12 mouse cellular contexts compared by ENCODE assay signal in genomic region chr6:81815248-81815961, GRCm38 (mm10).
DNase-seq lines count a peak whose midpoint lies in the region; ATAC-seq and TF ChIP-seq lines count a peak whose summit lies in the region.
"Had no signal": no experiment of that assay in that cellular context is flagged by ENCODE, and none has a peak within 500 bp of the region (broad histone marks: within the 10 kb centered on the region; RNA-seq: fewer than 3 reads in every experiment).

No protein-coding gene starts in this region.

- 70% methylated on average over 8 of the region's 8 CpGs for WGBS in intestine, postnatal 0 days
- WGBS in intestine, embryonic 16.5 days, result 71% methylated on average over 8 of the region's 8 CpGs

- DNase-seq in adrenal gland, postnatal 10 days, result peak; percentile 15
- DNase-seq in adrenal gland, adult 18-20 months (ENCODE audit: low spot score in 2 of 2), result no peak
- DNase-seq in lung, postnatal 10 days, result peak; percentile 14
- no peak for DNase-seq in lung, postnatal 36 days
- peak; percentile 67 to 69 for DNase-seq in layer of hippocampus, postnatal 36 days
- no peak for DNase-seq in urinary bladder, postnatal 14 days (ENCODE audit: low spot score)
- DNase-seq: gastrocnemius, postnatal 14 days; kidney, adult 18-20 months; liver, postnatal 0 days; thymus, adult 2 months had no signal

- no peak overlapping the region for H3K4me3 ChIP-seq in intestine, postnatal 0 days (ENCODE audit: low read depth, low read length)
- H3K4me3 ChIP-seq in intestine, embryonic 16.5 days (ENCODE audit: low read length), result no peak overlapping the region

- ATAC-seq in intestine, postnatal 0 days, result no peak
- no peak for ATAC-seq in intestine, embryonic 16.5 days
- ATAC-seq: liver, postnatal 0 days had no signal

- TF ChIP-seq CTCF in intestine, postnatal 0 days (IDR thresholded peaks at IDR 0.05; ENCODE audit: low read depth), result 0 out of 2 replicates have a peak, but pooled peaks have one; percentile 26

- no peaks in the 10 kb centered on the region for H3K36me3 ChIP-seq in intestine, postnatal 0 days (ENCODE audit: control insufficient read depth, insufficient read depth)
- no peaks in the 10 kb centered on the region for H3K36me3 ChIP-seq in intestine, embryonic 16.5 days (ENCODE audit: control insufficient read depth, insufficient read depth, low read length)

- H3K4me1 ChIP-seq in intestine, postnatal 0 days (replicated peaks; ENCODE audit: control insufficient read depth, insufficient read depth, low read length), result no peaks in the 10 kb centered on the region
- no peaks in the 10 kb centered on the region for H3K4me1 ChIP-seq in intestine, embryonic 16.5 days (ENCODE audit: control insufficient read depth, insufficient read depth, low read length)

- no peak overlapping the region for H3K27ac ChIP-seq in intestine, postnatal 0 days (ENCODE audit: low read depth, low read length)
- no peak overlapping the region for H3K27ac ChIP-seq in intestine, embryonic 16.5 days (ENCODE audit: low read length)

- H3K27me3 ChIP-seq in intestine, postnatal 0 days (replicated peaks; ENCODE audit: control insufficient read depth, insufficient read depth, low read length), result no peaks in the 10 kb centered on the region
- no peaks in the 10 kb centered on the region for H3K27me3 ChIP-seq in intestine, embryonic 16.5 days (replicated peaks; ENCODE audit: control insufficient read depth, insufficient read depth, low read length)

- H3K9me3 ChIP-seq in intestine, postnatal 0 days (ENCODE audit: control insufficient read depth), result no peaks in the 10 kb centered on the region
- H3K9me3 ChIP-seq in intestine, embryonic 16.5 days (ENCODE audit: control insufficient read depth, low read length), result no peaks in the 10 kb centered on the region

- no peak overlapping the region for H3K4me2 ChIP-seq in intestine, postnatal 0 days (replicated peaks; ENCODE audit: low read depth)
- H3K4me2 ChIP-seq in intestine, embryonic 16.5 days (ENCODE audit: low read depth, low read length), result no peak overlapping the region

- H3K9ac ChIP-seq in intestine, postnatal 0 days (ENCODE audit: low read depth, low read length), result no peak overlapping the region
- no peak overlapping the region for H3K9ac ChIP-seq in intestine, embryonic 16.5 days (ENCODE audit: low read depth, low read length)
- H3K9ac ChIP-seq: liver, postnatal 0 days had no signal

Comparison
In these comparisons a context has a peak if more than half of its experiments do, and no peak if none do; other contexts are left out.
1. DNase-seq: peak in adrenal gland, postnatal 10 days (single experiment), lung, postnatal 10 days (single experiment) and layer of hippocampus, postnatal 36 days (2 of 2); none in adrenal gland, adult 18-20 months (0 of 2), lung, postnatal 36 days (single experiment) and urinary bladder, postnatal 14 days (single experiment).